Mouse (Mus musculus) layer of hippocampus, adult 8-10 months (tissue): Measurements from ENCODE around the gene Lsp1. TPM values are rescaled to one million over a fixed set of nuclear protein-coding genes. Genes with fewer than 3 reads are reported as not detected.

Experiments used
- DNase-seq, 2 experiments: peaks; one replicate each; pipeline ENCODE4 v3.0.0; 2022; ENCODE audit warnings: low spot score in 2 of 2
- total RNA-seq, 4 experiments: library from RNA; stranded (reverse); gene quantifications; 2 replicates each; pipeline ENCODE4 v1.2.4; 2022

Gene Lsp1
- total RNA-seq, 4 experiments from 2014 or later, result 2.2 to 18.3 (median 8.4) TPM

DNA sequence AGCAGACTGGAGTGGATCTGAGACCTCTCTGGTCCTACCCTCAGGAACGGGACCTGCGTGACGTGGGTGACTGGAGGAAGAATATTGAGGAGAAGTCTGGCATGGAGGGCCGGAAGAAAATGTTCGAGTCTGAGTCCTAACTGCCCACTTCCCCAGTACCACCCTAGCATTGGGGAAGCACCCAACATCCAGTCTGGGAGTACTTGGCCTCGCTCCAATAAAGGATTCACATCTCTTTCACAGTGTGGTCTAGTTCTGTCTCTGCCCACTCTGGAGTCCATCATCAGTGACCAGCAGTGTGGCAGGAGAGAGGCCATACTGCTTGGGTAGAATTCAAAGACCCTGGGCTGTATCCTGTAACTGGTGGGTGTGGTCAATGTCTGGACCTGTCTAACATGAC, 16.4 kb upstream of the Lsp1 start:
- no peak for DNase-seq

GRCm38 (mm10) chr7:142445324-142445723, 15.3 kb upstream of the Lsp1 start:
- no peak for DNase-seq

DNA sequence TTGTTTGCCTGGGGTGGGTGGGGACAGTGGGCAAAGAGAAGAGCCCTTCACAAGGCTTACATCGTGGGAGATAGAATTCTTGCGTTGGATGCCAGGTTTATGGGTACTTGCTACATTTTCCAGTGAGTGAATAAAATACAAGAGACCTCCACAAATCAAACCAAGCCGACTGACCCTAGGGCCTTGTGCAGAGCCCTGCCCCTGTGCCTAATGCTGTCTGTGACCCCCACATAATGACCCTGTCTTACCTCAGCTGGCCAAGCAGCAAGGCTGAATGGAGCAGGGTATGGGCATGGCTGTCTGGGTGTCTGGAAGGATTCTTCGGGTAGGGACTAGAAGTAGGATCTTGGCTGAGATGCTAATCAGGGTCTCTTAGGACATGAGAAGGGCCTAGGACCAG, 14.3 kb upstream of the Lsp1 start:
- DNase-seq, result no peak

DNA sequence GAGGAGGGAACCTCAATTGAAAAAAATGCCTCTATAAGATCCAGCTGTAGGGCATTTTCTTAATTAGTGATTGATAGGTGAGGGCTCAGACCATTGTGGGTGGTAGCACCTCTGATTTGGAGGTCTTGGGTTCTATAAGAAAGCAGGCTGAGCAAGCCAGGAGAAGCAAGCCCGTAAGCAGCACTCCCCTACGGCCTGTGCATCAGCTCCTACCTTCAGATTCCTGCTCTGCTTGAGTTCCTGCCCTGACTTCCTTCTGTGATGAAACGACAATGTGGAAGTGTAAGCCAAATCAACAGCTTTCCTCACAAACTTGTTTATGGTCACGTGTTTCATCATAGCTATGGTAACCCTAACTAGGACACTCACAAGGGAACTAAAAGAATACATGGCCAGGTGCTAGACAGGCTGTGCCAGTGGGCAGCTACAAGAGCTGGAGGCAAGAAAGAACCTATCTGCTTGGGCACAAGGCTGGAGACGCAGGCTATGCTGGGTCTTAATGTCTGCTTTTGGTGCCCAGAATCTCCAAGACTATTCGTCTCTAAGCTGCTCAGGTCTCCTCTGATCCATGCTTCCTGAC, 11.5 kb upstream of the Lsp1 start:
- DNase-seq, result no peak

GRCm38 (mm10) chr7:142454706-142455105, 5.9 kb upstream of the Lsp1 start:
- DNase-seq, result no peak

DNA sequence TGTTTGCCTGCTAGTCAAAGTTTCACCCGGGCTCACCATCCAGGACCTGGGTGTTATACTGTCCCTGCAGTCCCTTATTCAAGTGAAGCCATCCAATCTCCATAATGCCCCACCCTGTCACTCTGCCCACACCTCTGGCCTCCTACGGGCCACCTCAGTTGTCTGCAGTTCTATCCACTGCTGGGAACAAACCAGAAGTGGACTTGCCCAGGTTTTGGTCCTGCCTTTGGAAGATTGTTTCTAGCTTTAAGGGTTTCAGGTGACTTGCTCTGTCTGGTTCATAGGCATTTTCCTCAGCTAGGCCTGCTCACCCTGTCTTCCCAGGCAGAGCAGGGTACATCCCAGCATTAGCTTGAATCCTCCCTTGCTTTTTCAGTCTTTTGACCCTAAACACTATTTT, 5.4 kb upstream of the Lsp1 start:
- no peak for DNase-seq

GRCm38 (mm10) chr7:142456806-142457205, 3.8 kb upstream of the Lsp1 start:
- no peak for DNase-seq

DNA sequence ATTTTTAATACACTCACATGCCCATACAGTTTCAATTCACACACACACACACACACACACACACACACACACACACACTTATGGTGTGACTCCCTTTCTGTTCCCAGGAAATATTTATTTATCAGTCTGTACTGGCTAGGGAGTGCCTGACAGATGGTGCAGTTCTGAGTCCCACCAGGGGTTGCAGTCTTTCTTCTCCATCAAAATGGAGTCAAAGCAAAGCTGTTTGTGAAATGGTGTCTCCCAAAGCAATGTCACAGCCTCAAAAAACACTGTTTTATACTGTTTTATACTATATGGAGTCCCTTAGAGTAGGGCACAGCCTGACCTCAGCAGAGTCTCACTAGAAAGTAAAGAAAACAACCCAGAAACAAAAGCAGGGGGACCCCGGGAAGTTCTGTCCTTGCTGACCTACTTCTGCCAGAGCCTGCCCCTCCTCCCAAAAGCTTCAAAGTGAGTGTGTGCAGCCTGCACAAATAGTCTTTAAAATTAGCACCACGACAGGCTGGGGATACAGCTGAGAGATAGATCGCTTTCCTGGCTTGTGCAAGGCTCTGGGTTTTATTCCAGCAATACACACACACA, 3.3 kb upstream of the Lsp1 start:
- DNase-seq, result peak; percentile 27 to 32

DNA sequence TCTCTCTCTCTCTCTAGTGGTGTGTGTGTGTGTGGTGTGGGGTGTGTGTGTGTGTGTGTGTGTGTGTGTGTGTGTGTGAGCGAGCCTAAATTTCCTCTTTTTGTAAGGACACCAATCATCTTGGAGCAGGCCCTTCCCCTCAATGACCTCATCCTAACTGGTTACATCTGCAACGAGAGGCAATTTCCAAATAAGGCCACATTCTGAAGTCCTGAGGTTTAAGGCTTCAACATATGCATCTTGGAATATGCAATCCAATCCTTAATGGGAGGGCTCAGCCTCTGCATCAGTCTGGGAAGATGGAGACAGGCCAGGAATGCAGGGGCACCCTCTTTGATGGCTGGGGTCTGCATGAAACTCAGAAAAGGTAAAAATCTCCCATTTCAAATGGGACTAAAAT, 2.6 kb upstream of the Lsp1 start:
- DNase-seq, result no peak

- DNase-seq, result no peak
These were observed 1.8 kb upstream of the Lsp1 start for GRCm38 (mm10) chr7:142458676-142459298.

- DNase-seq, result no peak
These were observed 1.3 kb upstream of the Lsp1 start for GRCm38 (mm10) chr7:142459299-142459691.

DNA sequence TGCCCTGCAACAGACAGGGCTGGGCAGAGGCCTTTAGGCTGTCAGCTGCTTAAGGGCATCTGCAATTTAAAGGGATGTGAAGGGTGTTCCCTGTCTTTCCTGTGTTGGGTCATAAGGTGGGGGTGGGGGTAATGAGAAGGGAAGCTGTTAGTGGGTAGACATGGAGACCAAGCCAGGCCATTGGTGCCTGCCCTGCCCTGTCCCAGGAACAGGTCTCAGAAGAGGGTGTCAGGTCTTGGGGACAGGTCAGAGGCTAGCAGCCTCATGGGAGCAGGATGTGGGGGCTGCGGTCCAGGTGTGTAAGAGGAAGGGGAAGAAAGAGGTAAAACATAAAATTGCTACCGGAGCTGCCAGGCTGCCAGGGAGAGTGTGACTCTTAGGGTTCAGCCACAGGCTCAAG, 837 bp downstream of the Lsp1 start:
- no peak for DNase-seq

- no peak for DNase-seq
These were observed 1.6 kb downstream of the Lsp1 start for GRCm38 (mm10) chr7:142462190-142462589.

DNA sequence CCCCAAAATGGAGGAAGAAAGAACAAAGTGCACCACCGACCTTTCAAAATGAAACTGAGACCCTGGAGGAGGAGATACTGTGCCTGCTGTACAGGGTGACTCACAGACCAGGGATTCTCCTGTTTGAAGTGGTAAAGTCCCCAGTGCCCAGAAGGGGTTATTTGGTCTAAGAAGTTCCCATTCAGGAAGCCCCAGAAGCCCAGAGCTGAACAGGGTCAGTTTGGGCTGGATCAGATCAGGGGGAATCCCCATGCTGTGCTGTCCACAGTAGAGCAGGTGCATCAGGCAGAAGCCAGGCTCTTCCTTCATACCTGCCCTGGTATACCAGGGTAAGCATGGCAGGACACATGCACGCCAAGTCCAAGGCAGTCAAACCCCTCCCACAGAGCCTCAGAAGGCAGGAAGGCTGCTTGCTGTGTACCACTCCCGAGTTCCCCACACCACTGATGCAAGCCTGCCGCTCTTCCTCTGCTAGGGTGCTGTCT, 2.0 kb downstream of the Lsp1 start:
- no peak for DNase-seq

DNA sequence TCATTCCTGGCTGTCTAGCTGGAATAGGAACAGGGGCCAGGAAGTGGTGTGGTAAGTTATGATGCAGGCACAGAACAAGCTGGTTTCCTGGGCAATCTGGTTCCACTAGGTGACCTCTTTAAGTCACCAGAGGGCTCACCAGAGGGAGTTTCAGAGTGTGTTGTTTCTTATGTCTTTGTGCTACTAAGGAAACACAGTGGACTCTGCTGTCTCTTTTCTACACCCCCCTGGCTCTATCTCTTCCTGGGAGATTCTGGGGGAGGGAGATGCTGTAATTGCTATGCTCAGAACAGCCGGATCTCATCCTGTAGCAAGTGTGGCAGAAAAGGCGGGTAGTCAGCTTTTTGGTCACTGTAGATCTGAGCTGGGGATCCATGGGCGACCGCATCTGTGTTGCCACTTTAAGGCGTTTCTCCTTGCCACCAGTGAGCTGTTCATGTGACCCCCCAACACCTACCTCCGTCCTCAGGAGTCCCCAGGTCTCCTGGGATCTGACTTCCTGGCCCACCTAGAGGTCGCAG, 9.6 kb downstream of the Lsp1 start:
- DNase-seq, result no peak

DNA sequence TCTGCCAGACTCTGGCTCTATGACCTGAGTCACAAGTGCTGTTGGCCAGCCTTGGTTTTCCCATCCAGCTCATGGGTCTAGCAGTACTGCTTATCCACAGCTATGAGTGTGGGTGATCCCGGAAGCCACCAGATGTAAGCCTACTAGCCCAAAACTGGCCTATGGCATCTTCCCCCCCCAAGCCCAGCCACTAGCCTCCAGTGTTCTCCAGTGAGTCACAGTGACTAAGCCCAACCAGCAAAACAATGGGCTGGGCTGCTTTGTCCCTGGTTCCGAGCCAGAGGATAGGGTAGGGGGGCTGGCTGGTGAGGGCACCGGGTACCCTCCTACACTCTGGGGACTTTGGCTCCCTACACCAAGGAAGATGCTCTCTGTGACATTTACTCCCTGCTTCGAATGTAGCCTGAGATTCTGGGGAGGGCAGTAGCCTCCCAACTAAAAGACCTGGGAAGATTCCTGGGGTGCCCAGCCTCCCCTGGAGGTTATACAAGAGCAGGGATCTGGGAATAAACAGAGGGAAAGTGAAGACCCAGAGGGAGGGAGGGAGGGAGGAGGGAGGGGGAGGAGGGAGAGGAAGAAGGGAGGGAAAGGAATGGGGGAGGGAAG, 10.3 kb downstream of the Lsp1 start:
- DNase-seq, result no peak

GRCm38 (mm10) chr7:142471414-142471861, 10.8 kb downstream of the Lsp1 start:
- no peak for DNase-seq

GRCm38 (mm10) chr7:142471884-142472570, 11.4 kb downstream of the Lsp1 start:
- no peak for DNase-seq

GRCm38 (mm10) chr7:142472936-142473335, 12.3 kb downstream of the Lsp1 start:
- DNase-seq, result no peak

GRCm38 (mm10) chr7:142473476-142473875, 12.9 kb downstream of the Lsp1 start:
- DNase-seq, result no peak

DNA sequence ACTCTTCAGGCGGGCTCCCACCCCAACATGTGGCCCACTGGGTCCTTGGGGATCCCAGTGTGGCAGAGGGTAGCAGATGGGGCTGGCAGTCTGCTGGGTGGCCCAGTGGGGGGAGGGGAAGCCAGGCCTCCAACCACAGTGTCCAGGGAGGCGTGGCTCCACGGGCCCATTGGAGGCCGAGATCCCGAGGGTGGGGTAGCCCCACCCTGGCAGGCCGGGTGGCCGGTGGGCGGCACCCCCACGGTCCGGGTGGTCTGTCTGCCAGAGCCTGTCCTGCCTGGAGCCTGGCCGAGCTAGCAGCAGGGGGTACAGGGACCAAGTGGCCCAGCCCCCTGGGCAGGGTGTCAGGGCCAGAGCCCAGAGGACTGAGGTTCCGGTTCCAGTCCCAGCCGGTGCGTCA, 14.2 kb downstream of the Lsp1 start:
- no peak for DNase-seq

GRCm38 (mm10) chr7:142475641-142476040, 15.0 kb downstream of the Lsp1 start:
- DNase-seq, result no peak
